Mouse (Mus musculus): ENCODE data around the gene Catsper4. TPM values are rescaled to one million over a fixed set of nuclear protein-coding genes. Genes with fewer than 3 reads are reported as not detected.

The Catsper4 gene
- polyA plus RNA-seq, 1 experiment from 2014 or later: not detected

DNA sequence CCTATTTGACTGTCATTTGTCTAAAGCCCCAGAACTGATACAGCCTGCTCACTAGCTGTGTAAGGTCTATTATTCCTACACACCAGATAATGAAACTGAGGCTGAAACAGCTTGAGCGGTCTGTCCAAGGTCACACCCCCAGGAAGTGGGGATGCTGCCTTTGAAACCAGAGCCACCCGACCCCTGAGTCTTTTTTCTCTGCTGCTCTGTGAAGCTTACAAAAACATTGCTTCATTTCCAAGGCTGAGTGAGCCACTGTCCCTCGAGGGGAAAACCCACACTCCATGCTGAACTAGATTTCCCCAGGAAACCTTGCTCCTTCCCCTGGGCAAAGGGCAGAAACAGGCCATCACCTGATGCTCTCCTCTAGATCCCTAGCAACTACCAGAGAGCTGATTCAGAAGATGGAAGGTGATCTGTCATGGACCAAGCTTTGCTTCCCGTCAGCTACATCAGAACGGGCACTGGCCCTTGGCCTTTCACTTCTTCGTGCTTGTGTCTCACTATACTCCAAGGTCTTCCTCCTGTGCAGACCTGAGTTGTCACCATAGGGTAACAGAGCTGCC lies 20.6 kb downstream of the Catsper4 start:
- Histone ChIP-seq H3K9me3 (no peaks in the 10 kb centered on the region), H3K27ac (replicated peaks) (no peak overlapping the region), H3K9ac (replicated peaks) (no peak overlapping the region), H3K4me2 (replicated peaks) (no peak overlapping the region), H3K4me3 (no peak overlapping the region), H3K4me1 (no peaks in the 10 kb centered on the region), H3K27me3 (no peaks in the 10 kb centered on the region), H3K36me3 (no peaks in the 10 kb centered on the region)
- 67% methylated on average over 6 of the region's 6 CpGs for WGBS
- no peak for ATAC-seq (ENCODE audit: low FRiP score, low read depth)

DNA sequence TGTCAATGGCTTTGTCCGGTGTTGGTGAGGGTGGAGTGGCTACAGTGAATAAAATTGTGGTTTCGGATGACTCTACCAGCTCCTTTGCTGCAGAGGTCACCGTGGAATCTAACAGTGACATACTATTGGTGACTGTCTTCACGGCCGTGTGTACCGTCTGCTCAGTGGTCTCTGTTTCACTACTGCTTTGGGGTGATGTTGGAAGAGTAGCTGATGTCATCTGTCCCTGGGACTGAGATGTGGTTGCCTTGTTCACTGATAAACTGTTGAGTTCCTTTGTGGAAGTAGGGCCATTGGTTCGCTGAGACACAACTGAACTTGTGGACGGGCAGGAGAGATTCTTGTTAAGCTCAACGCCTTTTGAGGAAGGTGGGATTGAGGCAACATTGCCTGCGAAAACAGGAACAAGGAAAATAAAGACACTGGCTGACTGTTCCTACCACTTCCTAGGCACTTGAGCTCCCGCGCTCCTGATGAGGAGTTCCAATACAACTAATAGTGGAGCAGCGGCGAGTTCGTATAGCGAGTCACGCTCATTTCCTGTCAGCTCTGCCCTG lies 23.8 kb downstream of the Catsper4 start:
- no peak overlapping the region for H3K9ac ChIP-seq (replicated peaks)
- no peaks in the 10 kb centered on the region for H3K27me3 ChIP-seq
- no peaks in the 10 kb centered on the region for H3K4me1 ChIP-seq
- H3K4me3 ChIP-seq: no peak overlapping the region
- no peak overlapping the region for H3K27ac ChIP-seq (replicated peaks)
- no peak for ATAC-seq (ENCODE audit: low FRiP score, low read depth)
- 90% methylated on average over 17 of the region's 17 CpGs for WGBS
- no peaks in the 10 kb centered on the region for H3K36me3 ChIP-seq
- H3K9me3 ChIP-seq: no peaks in the 10 kb centered on the region
- no peak overlapping the region for H3K4me2 ChIP-seq (replicated peaks)

DNA sequence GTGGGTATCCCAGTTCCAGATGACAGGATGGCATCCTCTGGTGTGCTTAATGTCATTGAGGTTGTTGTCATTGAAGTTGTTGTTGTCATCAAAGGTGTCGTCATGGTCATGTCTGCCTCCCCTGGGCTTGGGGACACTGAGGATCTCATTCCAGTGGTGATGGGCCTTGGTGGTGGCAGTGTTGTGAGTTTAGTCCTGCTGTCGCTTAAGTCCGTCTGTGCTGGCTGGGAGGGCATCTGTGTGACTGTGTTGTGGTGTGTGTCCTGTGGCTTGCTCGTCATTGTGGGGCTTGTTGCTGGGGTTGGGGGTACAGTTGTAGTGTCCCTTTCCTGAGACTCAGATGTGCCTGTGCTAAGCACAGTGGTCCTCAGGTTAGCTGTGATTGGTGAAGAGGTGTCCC lies 24.3 kb downstream of the Catsper4 start, which contains the start of gene Gm7534:
Gm7534 (minus strand) TSS at position 101 of the 400 bp plus-strand sequence.
- H3K9me3 ChIP-seq: no peaks in the 10 kb centered on the region
- H3K4me3 ChIP-seq: no peak within 1 kb of the TSS
- no peak within 1 kb of the TSS for H3K9ac ChIP-seq (replicated peaks)
- no peak within 1 kb of the TSS for H3K27ac ChIP-seq (replicated peaks)
- H3K4me2 ChIP-seq (replicated peaks): no peak within 1 kb of the TSS
- H3K36me3 ChIP-seq: no peaks in the 10 kb centered on the region
- no peaks in the 10 kb centered on the region for H3K27me3 ChIP-seq
- no peak for ATAC-seq (ENCODE audit: low FRiP score, low read depth)
- H3K4me1 ChIP-seq: no peaks in the 10 kb centered on the region
- WGBS: 93% methylated on average over 4 of the region's 4 CpGs

DNA sequence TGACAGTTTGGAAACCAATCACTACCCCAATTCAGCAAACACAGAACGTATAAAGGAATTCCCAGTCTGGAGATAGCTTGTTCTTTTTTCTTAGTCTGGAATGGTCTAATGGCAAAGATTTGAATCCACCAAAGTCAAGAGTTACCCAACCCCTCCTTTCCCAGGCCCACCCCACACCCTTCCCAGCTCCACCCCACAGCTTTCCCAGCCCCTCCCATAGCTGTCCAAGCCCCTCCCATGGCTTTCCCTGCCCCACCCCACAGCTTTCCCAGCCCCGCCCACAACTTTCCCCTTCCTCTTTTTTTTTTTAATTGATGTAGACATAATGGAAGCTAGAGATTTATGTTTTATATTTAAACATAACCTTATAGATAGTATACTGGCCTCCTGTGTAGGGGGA lies 27.8 kb downstream of the Catsper4 start:
- Histone ChIP-seq H3K9ac (replicated peaks) (no peak overlapping the region), H3K27me3 (no peaks in the 10 kb centered on the region), H3K4me2 (replicated peaks) (no peak overlapping the region), H3K4me1 (no peaks in the 10 kb centered on the region), H3K27ac (replicated peaks) (no peak overlapping the region), H3K36me3 (no peaks in the 10 kb centered on the region), H3K4me3 (no peak overlapping the region), H3K9me3 (no peaks in the 10 kb centered on the region)
- 81% methylated on average over 2 of the region's 2 CpGs for WGBS
- no peak for ATAC-seq (ENCODE audit: low FRiP score, low read depth)

DNA sequence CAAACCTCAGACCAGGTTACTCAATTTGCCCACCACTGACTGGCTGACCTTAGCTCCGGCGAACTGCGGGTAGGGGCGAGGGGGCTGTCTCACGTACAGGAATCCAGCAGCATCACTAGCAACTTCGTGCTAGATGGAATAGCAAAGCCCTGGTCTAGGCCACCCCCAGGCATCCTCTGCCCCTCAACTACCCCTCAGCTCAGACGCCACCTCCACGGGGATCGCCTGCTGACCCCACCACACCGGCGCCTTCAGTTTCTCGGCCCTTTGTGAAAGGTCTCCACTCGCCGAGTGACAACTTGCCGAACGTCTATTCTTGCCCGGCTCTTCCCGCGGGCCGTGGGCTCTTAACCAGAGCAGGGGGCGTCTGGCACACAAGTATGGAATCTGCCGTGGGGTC lies 40.9 kb downstream of the Catsper4 start:
- ATAC-seq (ENCODE audit: low FRiP score, low read depth): no peak
- under 1% methylated on average over 22 of the region's 22 CpGs for WGBS
- Histone ChIP-seq H3K36me3 (no peaks in the 10 kb centered on the region), H3K9me3 (no peaks in the 10 kb centered on the region), H3K4me2 (replicated peaks) (peak overlapping the region; percentile 89), H3K4me1 (peaks cover 10% of the 10 kb centered on the region), H3K27ac (replicated peaks) (peak overlapping the region; percentile 85), H3K9ac (replicated peaks) (peak overlapping the region; percentile 90), H3K27me3 (no peaks in the 10 kb centered on the region), H3K4me3 (peak overlapping the region; percentile 79)

DNA sequence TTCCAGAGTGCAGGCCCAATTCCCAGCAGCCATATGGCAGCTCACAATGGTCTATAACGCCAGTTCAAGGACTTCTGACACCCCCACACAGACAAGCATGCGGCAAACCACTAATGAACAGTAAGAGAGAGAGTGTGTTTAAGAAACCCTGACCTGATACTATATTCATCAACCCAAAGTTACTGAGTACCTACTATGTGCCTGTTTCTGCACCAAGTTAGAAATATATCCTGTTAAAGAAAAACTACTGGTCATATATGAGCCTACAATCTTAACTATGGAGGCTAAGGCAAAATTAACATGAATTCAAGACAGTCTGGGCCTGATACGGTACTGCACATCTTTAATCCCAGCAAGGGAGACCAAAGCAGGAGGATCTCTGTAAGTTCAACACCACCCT lies 41.6 kb downstream of the Catsper4 start:
- 0 out of 2 replicates have a peak, but pooled peaks cover 3% of the 10 kb centered on the region for H3K36me3 ChIP-seq
- H3K9ac ChIP-seq (replicated peaks): peak overlapping the region; percentile 90
- peak overlapping the region; percentile 79 for H3K4me3 ChIP-seq
- 70% methylated on average over 3 of the region's 3 CpGs for WGBS
- no peak overlapping the region for H3K27ac ChIP-seq (replicated peaks)
- no peaks in the 10 kb centered on the region for H3K9me3 ChIP-seq
- H3K27me3 ChIP-seq: no peaks in the 10 kb centered on the region
- peak overlapping the region; percentile 89 for H3K4me2 ChIP-seq (replicated peaks)
- no peak for ATAC-seq (ENCODE audit: low FRiP score, low read depth)
- peaks cover 10% of the 10 kb centered on the region for H3K4me1 ChIP-seq

DNA sequence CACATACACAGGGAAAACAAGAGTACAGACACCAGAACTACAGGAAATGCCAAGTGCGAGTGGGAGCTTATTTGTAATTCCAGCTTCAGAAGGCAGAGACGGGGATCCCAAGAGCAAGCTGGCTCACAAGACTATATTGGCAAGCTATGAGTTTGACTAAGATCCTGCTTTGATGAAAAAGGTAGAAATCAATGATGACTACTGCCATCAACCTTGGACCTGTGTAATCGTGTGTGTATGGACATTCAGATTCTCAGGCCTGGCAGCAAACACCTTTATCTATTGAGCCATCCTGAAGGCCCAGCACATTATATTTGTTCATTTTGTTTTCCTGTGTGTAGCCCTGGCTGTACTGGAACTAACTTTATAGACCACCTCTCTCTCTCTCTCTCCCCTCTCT lies 43.5 kb downstream of the Catsper4 start:
- Histone ChIP-seq H3K4me2 (replicated peaks) (no peak overlapping the region), H3K4me3 (no peak overlapping the region), H3K4me1 (peaks cover 10% of the 10 kb centered on the region), H3K27ac (replicated peaks) (no peak overlapping the region), H3K9ac (replicated peaks) (no peak overlapping the region), H3K27me3 (no peaks in the 10 kb centered on the region), H3K36me3 (0 out of 2 replicates have a peak, but pooled peaks cover 3% of the 10 kb centered on the region), H3K9me3 (no peaks in the 10 kb centered on the region)
- WGBS: 88% methylated on average over 3 of the region's 3 CpGs
- ATAC-seq (ENCODE audit: low FRiP score, low read depth): no peak

DNA sequence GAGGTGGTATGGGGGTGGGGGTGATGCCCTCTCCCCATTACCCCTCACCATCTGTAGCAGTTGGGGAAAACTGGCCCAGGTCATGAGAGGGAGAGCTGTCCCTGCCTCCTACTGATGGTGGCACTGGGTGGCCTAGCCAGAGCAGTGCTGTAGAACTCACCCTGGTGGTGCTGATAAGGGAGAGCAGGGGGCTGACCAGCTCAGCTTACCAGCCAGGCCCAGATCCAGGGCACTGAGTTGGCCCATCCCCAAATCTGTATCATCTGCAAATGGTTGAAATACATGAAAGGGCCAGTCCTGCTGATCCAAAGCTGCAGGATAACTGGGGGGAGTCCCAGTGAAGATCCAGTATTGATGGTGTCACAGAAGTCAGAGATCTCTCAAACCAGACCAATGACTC lies 45.4 kb downstream of the Catsper4 start:
- H3K4me2 ChIP-seq (replicated peaks): no peak overlapping the region
- H3K4me3 ChIP-seq: no peak overlapping the region
- no peak for ATAC-seq (ENCODE audit: low FRiP score, low read depth)
- peaks cover 10% of the 10 kb centered on the region for H3K4me1 ChIP-seq
- H3K36me3 ChIP-seq: 0 out of 2 replicates have a peak, but pooled peaks cover 3% of the 10 kb centered on the region
- no peak overlapping the region for H3K9ac ChIP-seq (replicated peaks)
- no peaks in the 10 kb centered on the region for H3K27me3 ChIP-seq
- H3K27ac ChIP-seq (replicated peaks): no peak overlapping the region
- H3K9me3 ChIP-seq: no peaks in the 10 kb centered on the region

DNA sequence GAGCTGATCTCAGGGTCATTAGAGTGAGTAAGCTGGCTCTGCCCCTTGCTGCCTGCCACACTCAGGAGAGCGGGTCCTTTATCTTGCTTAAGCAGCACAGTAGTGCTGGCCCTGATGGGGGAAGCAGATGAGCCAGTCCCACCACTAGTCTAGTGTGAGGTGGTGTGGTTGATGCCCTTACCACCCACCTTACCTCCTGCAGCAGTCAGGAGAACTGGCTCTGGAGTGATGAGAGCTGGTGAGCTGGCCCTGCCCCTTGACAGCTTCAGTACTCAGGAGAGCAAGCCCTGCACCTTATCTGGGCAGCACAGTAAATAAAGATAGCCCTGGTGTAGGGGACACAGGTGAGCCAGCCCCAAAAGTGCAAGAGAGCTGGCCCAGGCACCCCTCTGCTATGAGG lies 46.1 kb downstream of the Catsper4 start:
- Histone ChIP-seq H3K36me3 (0 out of 2 replicates have a peak, but pooled peaks cover 3% of the 10 kb centered on the region), H3K27ac (replicated peaks) (no peak overlapping the region), H3K9ac (replicated peaks) (no peak overlapping the region), H3K27me3 (no peaks in the 10 kb centered on the region), H3K4me2 (replicated peaks) (no peak overlapping the region), H3K4me1 (peaks cover 8% of the 10 kb centered on the region), H3K4me3 (no peak overlapping the region), H3K9me3 (no peaks in the 10 kb centered on the region)
- WGBS: 100% methylated on average over 1 of the region's 1 CpGs
- no peak for ATAC-seq (ENCODE audit: low FRiP score, low read depth)

DNA sequence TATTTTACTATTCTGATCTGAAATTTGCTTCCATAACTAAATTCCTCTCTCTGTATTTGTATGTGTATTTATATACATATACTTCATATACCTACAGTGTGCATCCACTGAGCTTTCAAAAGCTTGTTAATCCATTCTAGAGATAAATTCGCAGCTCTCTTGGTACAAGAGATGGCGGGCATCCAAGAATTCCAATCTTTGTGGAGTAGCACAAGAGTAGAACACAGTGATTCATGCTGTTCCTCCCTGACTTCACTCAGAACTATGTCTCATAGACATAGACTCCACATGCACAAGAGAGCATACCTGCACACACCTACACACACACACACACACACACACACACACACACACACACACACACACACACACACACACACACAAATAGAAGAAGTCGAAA lies 54.8 kb downstream of the Catsper4 start:
- no peaks in the 10 kb centered on the region for H3K9me3 ChIP-seq
- H3K27ac ChIP-seq (replicated peaks): no peak overlapping the region
- no peak overlapping the region for H3K4me3 ChIP-seq
- no peak overlapping the region for H3K4me2 ChIP-seq (replicated peaks)
- 88% methylated on average over 3 of the region's 3 CpGs for WGBS
- no peaks in the 10 kb centered on the region for H3K4me1 ChIP-seq
- no peaks in the 10 kb centered on the region for H3K27me3 ChIP-seq
- H3K9ac ChIP-seq (replicated peaks): no peak overlapping the region
- ATAC-seq (ENCODE audit: low FRiP score, low read depth): no peak
- H3K36me3 ChIP-seq: peaks cover 4% of the 10 kb centered on the region; the same call in 1 of the 2 replicates

DNA sequence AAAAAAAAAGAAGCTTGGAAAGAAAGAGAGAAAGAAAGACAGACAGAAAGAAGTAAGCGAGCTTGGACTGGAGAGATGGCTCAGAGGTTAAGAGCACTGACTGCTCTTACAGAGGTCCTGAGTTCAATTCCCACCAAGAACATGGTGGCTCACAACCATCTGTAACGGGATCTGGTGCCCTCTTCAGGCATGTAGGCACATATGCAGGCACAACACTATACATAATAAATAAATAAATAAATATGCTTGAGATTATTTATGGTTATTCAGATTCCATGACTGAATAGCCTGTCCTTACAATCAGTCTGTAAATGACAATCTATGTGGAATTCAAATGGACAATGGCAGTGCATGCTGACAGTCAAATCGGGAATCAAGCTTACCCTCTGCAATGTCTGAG lies 60.3 kb downstream of the Catsper4 start:
- H3K9ac ChIP-seq (replicated peaks): no peak overlapping the region
- no peak overlapping the region for H3K27ac ChIP-seq (replicated peaks)
- H3K27me3 ChIP-seq: no peaks in the 10 kb centered on the region
- WGBS: 98% methylated on average over 3 of the region's 3 CpGs
- H3K36me3 ChIP-seq: peaks cover 22% of the 10 kb centered on the region; the same call in 1 of the 2 replicates
- no peaks in the 10 kb centered on the region for H3K9me3 ChIP-seq
- no peaks in the 10 kb centered on the region for H3K4me1 ChIP-seq
- no peak overlapping the region for H3K4me2 ChIP-seq (replicated peaks)
- H3K4me3 ChIP-seq: no peak overlapping the region
- ATAC-seq (ENCODE audit: low FRiP score, low read depth): no peak

DNA sequence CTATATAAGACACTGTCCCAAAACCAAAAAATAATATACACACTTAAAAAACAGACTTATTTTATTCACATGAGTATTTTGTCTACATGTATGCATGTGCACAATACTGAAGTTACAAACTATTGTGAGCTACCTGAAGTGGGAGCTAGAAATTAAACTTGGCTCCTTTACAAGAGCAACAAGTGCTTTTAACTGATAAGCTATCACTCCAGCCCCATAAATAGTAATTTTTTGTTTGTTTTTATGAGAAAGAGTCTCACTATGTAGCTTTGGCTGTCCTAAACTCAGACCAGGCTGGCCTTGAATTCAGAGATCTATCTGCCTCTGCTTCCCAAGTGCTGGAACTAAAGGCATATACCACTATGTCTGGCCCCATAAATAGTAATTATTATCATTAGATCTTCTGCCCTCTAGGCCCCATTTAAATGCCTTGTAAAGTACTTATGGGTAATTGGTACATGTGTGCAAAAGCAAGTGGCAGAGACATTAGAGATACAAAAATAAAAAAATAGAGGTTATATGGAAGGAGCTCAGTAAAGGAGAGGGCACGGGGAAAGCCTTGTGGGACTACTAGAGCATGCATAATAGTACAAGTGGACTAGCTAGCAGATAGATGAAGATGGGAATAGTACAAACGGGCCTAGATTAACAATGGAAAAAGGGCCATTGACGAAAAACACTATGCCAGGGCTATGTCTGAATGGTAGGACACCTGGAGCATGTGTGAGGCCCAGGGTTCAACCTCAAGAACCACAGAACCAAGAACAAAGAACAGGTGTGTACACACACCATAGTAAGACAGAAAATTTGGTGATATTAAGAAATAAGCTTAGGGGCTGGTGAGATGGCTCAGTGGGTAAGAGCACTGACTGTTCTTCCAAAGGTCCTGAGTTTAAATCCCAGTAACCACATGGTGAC lies 61.4 kb downstream of the Catsper4 start:
- no peak overlapping the region for H3K4me3 ChIP-seq
- ATAC-seq (ENCODE audit: low FRiP score, low read depth): no peak
- 90% methylated on average over 3 of the region's 3 CpGs for WGBS
- no peak overlapping the region for H3K4me2 ChIP-seq (replicated peaks)
- no peaks in the 10 kb centered on the region for H3K4me1 ChIP-seq
- H3K27ac ChIP-seq (replicated peaks): no peak overlapping the region
- no peaks in the 10 kb centered on the region for H3K9me3 ChIP-seq
- no peak overlapping the region for H3K9ac ChIP-seq (replicated peaks)
- peaks cover 20% of the 10 kb centered on the region; the same call in 1 of the 2 replicates for H3K36me3 ChIP-seq
- no peaks in the 10 kb centered on the region for H3K27me3 ChIP-seq
